Mouse (Mus musculus) adrenal gland, postnatal 14 days (tissue): ENCODE measurements around the gene Phactr2. TPM values are rescaled to one million over a fixed set of nuclear protein-coding genes. Genes with fewer than 3 reads are reported as not detected.
A peak's percentile ranks its signal among the peaks of the same experiment; 100 is the strongest.

Source experiments
- DNase-seq: peaks from one replicate; pipeline ENCODE4 v3.0.0; 2021; ENCODE audit warnings: mixed read lengths
- total RNA-seq: library from RNA; stranded (reverse); gene quantifications from 2 replicates; pipeline ENCODE4 v1.2.3, GENCODE M21; 2021

Gene Phactr2
- total RNA-seq, 1 experiment from 2014 or later, result 26.3 TPM

DNA sequence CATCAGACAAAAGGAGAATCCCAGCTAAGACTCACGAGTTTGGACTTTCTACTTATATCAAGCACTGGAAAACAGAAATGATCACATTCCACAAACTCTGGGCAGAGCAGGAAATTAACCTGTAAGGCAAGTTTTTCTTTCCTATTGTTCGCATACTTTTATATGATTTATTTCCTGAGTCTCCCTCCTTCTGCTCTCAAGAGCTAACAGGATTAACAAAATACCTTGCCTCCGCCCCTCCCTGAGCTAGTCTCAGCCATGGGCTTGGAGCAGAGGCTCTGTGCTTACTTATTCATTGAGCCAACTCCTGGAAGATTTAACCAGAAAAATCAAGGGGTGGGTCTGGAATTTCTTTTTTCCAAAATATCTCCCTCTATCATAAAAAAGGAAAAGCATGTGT is 145.6 kb downstream of the Phactr2 start:
- DNase-seq, result no peak

- peak; percentile 22 for DNase-seq
Measured at GRCm38 (mm10) chr10:13326149-13326873, 147.9 kb downstream of the Phactr2 start.

GRCm38 (mm10) chr10:13323806-13324411 is 150.3 kb downstream of the Phactr2 start:
- peak; percentile 90 for DNase-seq

DNA sequence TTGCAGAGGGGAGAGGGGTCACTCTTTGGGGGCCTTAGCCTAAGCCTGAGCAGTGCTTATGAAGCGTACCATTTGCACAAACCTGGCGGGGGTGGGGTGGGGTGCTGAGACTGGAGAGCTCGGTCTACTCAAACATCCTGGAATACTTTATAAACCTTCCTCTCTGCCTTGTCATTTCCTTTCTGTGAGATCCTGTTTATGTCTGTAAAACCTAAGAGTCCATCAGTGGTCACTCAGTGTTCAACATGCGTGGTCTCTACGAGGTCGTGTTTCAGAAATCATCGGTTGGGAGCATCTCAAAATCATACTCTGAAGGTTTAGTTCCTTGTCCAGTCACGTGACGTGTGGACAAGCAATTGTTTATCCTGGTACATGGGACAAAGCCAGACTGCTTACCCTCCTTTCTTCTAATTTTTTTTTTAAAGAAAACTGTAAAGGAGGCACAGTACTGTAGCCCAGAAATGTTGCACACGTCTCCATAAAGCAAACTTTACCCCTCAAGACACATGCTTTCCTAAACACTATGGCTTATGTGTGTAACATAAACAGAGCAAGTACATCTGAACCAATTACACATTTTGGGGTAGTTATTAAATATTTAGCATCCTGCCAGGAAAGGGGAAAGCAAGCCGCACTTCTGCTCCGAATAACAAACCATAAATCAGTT is 150.9 kb downstream of the Phactr2 start:
- DNase-seq, result peak; percentile 19

- DNase-seq, result no peak
Measured at GRCm38 (mm10) chr10:13314999-13315398, 159.2 kb downstream of the Phactr2 start.

- no peak for DNase-seq
Measured at GRCm38 (mm10) chr10:13312576-13312975, 161.6 kb downstream of the Phactr2 start.

GRCm38 (mm10) chr10:13311612-13312011 is 162.6 kb downstream of the Phactr2 start:
- DNase-seq, result no peak

- DNase-seq, result no peak
Measured at GRCm38 (mm10) chr10:13310075-13310474, 164.1 kb downstream of the Phactr2 start.

DNA sequence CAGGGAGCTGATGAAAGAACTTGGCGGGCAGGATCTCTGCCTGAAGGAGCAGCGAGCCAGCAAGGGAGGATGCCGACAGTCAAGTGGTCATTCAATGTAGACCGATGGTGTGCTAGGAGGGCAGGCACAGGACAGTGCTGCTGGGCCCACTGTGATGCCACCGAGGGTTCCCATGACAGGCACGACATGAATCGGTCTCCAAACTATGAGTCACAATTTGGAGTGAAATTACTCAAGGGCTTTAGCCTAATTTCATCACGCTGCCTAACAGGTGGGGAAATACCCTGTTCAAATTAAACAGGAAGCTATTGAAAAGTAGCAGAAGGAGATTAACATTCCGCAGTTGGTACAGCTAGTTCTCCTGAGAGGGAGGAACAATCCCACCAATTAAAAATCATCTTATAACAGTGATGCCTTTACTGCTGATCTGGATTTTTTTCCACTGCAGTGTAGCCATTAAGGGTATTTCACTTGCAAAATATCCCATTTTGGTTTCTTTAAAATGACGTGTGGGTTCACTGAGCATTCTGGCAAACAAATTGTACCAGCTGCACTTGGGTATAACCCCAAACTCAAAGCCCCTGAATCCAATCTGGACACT is 169.5 kb downstream of the Phactr2 start:
- peak; percentile 17 for DNase-seq

DNA sequence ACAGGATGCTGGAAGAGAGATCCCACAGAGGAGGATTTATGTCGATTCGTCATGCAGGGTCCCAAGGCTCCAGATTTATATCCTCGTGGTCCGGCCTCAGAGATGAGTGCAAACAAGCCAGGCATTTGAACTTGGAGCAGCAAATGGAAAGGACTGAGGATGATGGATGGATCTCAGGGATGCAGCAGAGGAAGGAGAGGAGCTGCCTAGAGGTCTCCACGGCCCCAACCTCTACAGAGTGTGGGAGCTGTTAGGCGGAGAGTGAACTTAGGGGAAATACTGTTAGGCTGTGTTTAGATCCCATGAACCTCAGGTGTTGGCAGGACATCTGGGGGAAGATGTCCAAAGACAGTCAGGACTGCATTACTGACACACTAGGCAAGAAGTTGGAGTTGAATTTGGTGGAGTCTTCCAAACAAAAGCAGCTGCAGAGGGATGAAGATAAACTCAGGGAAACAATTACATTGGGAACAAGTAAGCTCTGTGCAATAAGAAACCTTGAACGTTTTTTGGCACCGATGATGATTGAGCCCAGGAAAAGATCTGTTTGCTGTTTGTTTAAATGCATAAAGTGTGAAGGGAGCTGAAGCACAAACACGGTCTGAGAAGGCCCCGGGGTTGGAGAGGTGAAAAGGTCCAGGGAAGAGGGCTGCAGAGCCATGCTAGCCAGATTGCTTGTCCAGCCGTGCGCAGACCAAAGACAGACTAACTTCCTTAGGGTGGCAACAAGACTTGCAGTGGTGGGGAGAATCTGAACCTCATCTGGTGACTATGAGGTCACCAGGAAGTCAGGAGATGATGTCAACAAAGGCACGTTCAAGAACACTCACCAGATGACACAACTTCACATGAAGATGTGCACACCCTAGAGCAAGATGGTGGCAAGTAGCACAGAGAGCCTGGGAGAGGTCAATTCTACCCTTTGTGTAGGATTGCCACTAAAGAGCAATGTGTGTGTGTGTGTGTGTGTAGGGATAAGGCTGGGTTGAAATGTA is 170.6 kb downstream of the Phactr2 start:
- no peak for DNase-seq

DNA sequence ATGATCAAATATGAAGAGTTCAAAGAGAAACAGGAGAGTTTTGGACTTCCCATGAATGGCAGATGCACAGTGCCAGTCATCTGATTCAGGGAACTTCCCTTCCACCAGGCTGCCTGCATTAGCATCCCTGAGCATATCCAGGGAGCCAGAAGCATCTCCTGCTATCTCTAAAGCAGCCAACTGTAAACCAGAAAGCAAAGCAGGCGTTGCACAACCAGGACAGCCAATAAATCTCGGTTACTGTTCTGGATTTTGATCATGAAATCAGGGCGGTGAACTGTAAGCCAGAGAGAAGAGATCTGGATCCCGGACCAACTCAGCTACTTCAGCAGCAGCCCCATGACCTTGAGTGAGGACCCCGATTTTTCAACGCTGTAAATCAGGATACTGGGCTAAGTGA is 173.6 kb downstream of the Phactr2 start:
- peak; percentile 27 for DNase-seq

DNA sequence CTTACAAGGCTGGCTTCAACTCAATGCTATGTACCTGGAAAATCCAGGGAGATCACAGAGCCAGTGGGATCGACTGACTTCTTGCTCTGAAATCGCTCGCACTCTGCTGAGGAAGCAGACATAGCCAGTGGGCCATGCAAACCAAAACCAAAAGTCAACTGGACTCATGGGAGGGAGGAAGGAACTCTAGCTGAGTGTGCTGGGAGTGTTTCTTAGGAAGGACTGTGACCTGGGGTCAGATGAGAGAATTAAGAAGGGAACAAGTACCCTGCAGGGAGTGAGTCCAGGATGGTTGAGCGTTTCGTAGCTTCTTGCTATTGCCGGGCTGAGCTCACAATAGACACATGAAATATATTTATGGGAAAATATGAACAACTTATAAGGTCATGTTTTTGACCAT is 174.0 kb downstream of the Phactr2 start:
- peak; percentile 24 for DNase-seq

DNA sequence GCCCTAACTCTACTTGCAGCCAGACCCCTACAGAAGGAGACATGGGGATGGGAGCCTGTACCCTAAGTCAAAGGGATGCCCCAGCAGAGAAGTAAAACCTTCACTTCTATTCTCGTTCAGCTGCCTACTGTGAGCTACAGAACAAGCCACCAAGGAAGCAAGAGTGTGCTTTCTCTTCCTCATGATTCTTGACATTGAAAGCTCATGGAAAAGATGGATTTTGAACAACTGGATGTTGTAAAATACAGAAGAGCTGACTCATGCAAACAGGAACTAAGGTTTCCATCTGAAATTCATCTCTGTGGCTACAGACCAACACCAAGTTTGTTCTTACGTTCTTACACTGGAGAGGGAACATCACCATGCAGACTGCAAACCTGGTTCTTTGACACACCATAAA is 179.3 kb downstream of the Phactr2 start:
- no peak for DNase-seq

- DNase-seq, result no peak
Measured at GRCm38 (mm10) chr10:13292026-13292425, 182.2 kb downstream of the Phactr2 start.

GRCm38 (mm10) chr10:13289252-13289961 is 184.8 kb downstream of the Phactr2 start:
- no peak for DNase-seq

DNA sequence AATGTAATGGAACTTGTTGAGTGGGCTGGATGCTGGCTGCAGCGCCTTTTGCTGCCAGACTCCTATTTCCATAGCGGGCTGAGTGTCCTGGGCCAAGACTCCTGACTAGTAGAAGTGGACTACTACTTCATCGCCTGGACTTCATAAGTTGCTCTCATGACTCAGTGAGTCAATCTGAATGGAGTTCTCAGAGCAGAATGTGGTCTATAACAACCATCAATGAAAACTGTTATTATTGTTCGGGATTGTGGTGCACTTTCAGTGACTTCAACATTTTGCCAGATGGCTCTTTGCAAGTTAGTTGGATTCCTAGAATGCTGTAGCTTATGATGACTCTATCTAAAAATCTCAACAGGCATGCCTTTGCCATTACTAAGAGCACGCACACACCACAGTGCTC is 185.9 kb downstream of the Phactr2 start:
- no peak for DNase-seq

- DNase-seq, result no peak
Measured at GRCm38 (mm10) chr10:13283441-13283840, 190.8 kb downstream of the Phactr2 start.

GRCm38 (mm10) chr10:13280298-13280853 is 193.8 kb downstream of the Phactr2 start:
- DNase-seq, result no peak

- DNase-seq, result no peak
Measured at GRCm38 (mm10) chr10:13276298-13276697, 197.9 kb downstream of the Phactr2 start.

DNA sequence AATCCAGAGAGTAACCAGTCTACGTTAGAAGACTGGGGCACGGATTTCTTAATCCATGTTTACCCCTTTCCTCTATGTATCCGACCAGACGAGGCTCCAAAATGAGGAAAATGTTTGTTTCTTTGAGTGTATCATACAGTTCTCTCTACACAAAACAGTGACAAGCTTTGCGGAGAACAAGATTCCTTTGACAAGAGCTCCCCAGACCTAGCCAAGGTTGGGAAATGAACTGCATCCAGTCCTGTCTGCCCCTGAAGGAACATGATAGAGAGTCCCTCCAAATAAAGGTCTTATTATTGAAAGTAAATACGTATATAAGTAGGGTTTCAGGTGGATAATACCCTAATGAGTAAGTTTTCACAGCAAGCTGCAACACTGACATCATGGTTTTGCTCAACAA is 199.1 kb downstream of the Phactr2 start:
- DNase-seq, result no peak

DNA sequence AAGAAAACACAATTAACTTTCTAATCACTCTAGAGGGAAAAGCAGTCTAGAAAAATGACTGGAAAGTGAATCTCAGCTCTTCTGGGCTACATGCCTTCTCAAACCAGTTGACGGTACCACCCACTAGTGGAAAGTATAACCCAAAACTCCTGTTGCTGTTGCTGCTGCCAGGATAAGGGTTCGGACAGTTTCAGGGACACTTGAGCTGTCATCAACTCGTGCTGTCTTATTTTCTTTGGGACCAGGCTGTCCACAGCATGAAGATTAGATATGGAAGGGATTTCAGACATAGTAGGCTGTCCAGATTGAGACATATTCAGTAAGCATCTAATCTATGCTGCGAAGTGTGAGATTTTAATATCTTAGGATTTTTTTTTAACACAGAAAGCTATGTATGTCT is 199.5 kb downstream of the Phactr2 start:
- no peak for DNase-seq
